Mouse (Mus musculus) spleen, adult 12 weeks (tissue): Measurements from ENCODE around the gene Hist1h3e.
"Not testable (repeated sequence)": the region's sequence is repeated elsewhere in the genome, so short reads cannot be mapped to it uniquely, and the experiment has no call there.

Experiments
- DNase-seq: peaks from one replicate; pipeline ENCODE4 v3.0.0; 2022; ENCODE audit warnings: low spot score

The Hist1h3e gene

GRCm38 (mm10) chr13:23583387-23584068 lies 21.4 kb upstream of the Hist1h3e start:
- DNase-seq, result no peak

DNA sequence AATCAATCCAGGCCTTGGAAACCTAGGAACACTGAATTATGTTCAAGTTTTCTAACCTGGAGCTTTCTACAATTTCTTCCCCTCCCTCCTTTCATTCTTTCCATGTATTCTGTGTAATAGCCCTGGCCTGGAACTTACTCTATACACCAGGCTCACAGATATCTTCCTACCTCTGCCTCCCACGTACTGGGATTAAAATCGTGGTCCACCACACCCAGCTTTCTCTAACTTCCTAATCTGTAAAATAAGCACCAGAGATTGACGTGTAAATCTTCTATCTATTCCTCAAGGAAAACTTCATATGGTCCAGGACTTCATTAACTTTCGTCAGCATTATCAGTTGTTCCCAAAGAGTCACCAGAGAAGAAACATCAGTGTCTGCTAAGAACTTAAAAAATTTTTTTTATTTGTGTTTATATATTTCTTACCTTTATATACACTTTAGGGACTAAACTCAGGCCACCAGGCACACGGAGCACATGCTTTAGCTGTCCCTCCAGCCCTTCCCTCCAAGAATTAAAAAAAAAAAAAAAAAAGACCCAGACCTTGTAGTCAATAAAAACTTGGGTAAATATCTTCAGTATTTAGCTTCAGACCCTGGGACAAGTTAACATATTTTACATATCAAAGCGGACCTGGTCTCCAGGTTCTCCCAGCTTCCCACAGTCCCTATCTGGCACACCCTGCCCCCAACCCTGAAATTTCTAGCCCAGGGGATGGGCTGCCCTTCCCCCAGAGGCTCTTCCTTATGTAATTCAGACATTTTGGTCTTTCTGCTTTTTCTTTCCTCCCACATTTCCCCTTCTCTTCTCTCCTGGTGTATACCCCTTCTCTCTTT lies 20.3 kb upstream of the Hist1h3e start:
- no peak for DNase-seq

DNA sequence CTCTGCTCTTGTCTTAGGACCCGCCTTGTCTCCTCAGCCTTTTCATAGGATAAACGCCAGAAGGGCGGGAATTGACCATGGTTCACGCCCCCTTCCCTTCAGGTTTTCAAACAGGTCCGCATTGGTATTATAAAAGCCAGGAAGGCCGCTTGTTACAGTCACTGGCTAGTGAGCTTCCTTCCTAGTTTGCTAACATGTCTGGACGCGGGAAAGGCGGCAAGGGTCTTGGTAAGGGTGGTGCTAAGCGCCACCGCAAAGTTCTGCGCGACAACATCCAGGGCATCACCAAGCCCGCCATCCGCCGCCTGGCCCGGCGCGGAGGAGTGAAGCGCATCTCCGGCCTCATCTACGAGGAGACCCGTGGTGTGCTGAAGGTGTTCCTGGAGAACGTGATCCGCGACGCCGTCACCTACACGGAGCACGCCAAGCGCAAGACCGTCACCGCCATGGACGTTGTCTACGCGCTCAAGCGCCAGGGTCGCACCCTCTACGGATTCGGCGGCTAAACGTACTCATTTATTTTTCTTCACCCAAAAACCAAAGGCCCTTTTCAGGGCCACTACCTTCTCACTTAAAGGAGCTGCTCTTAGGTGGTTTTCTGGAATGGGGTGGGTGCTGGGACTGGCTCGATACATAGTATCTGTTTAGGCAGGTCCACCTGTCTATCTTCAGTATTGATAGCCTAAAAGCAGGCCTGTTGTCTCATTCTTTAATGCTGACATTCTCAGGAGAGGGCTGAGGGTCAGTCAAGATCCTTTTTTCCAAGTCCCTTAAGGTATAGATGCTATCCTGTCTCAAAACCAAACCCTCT lies 19.4 kb upstream of the Hist1h3e start, which contains the start of gene Hist1h4d:
Hist1h4d (plus strand) TSS at position 191 of the 811 bp plus-strand sequence.
- peak; percentile 97 for DNase-seq

GRCm38 (mm10) chr13:23577835-23578234 lies 15.7 kb upstream of the Hist1h3e start:
- no peak for DNase-seq

DNA sequence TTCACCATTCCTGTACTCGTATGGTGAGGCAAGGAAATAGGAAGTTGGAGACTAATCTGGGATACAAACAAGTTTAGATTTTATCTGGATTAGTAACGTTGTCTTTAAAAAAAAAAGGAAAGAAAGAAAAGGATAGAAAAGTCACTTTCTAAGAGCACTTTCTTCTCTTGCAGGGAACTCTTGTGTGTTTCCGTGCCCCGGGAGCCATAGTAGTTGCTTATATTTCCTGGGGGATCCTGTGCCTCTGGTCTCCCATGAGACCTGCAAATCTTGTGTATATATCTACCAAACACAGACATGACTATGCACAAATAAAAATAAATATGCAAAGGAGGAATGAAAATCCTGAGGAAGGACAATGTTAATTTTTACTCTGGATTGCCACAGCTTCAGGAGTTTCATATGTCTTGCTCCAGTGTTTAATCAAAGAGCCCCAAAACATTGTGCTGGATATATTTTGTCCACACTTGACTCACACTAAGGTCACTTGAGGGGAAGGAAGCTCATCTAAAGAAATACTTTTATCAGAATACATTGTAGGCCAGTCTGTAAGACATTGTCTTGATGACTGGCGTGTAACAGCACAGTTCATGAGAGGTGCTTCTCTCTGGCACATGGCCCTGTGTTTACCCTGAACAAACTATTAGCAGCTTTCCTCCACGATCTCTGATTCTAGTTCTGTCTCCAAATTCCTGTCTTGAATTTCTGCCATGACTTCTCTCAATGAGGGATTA lies 14.9 kb upstream of the Hist1h3e start:
- no peak for DNase-seq

- DNase-seq, result no peak
Measured at GRCm38 (mm10) chr13:23576351-23576881, 14.2 kb upstream of the Hist1h3e start.

DNA sequence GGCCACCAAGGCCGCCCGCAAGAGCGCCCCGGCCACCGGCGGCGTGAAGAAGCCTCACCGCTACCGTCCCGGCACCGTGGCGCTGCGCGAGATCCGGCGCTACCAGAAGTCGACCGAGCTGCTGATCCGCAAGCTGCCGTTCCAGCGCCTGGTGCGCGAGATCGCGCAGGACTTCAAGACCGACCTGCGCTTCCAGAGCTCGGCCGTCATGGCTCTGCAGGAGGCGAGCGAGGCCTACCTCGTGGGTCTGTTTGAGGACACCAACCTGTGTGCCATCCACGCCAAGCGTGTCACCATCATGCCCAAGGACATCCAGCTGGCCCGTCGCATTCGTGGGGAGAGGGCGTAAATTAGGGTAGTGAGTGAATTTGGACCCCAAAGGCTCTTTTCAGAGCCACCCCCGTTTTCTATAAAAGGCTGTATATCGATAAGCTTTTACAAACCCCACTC lies 13.7 kb upstream of the Hist1h3e start:
- not testable (repeated sequence) for DNase-seq

- DNase-seq, result peak; percentile 76
Measured at GRCm38 (mm10) chr13:23575271-23575851, 13.2 kb upstream of the Hist1h3e start, which contains the start of gene Hist1h3d. TSS of gene Hist1h3d (plus strand) at chr13:23575763.

- not testable (repeated sequence) for DNase-seq
Measured at GRCm38 (mm10) chr13:23574546-23575170, 12.5 kb upstream of the Hist1h3e start.

DNA sequence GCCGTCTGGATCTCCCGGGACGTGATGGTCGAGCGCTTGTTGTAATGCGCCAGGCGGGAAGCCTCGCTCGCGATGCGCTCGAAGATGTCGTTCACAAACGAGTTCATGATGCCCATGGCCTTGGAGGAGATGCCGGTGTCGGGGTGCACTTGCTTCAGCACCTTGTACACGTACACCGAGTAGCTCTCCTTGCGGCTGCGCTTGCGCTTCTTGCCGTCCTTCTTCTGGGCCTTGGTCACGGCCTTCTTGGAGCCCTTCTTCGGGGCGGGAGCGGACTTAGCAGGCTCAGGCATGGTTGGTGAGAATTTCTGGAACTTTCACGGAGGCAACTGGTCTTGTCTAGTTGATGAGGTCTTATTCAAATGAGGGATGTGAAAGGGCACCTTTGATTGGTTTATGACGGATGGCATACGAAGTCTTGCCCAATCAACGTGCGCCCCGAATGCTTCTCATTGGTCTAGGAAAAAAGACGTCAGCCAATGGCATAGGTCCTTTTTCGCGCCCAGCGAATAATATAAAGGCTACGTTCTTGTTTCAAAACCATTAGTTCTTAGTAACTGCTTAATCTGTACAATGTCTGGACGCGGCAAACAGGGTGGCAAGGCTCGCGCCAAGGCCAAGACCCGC lies 11.8 kb upstream of the Hist1h3e start, which contains the start of the genes Hist1h2bf and Hist1h2ad:
Hist1h2bf (minus strand) TSS at position 299 of the 627 bp plus-strand sequence.
Hist1h2ad (plus strand) TSS at position 484 of the 627 bp plus-strand sequence.
- peak; percentile 85 for DNase-seq

DNA sequence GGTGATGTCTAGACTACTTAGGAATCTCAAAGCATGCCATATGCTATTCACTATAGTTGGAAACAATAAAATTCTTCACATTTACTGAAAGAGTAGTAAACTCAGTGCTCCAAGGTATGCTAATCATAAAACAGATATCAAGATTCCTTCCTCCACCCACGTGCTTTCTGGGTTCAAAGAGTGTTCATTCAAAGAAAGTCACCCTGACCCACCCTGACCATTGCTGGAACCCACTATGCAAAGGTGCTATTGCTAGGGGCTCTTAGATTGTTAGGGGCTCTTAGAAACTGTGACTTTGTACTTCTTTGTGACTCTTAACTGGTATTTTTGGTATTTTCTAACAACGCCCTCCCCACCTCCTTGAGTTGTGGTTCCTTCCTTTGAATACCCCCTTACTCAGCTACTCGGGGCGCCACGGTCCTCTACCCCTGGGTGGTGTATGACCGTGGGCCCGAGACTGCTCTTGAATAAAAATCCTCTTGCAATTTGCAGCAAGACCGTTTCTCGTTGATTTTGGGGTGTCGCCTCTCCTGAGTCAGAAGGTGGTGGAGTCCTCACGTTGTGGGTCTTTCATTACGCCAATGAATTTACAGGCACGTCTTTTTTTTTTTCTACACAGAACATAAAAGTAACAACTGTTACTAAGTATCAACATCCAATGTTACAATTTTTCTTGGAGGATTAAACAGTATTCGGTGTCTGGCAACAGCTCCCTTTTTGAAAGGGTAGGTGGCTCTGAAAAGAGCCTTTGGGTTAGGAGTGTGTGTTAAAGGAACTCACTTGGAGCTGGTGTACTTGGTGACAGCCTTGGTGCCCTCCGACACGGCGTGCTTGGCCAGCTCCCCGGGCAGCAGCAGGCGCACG lies 11.1 kb upstream of the Hist1h3e start:
- not testable (repeated sequence) for DNase-seq

DNA sequence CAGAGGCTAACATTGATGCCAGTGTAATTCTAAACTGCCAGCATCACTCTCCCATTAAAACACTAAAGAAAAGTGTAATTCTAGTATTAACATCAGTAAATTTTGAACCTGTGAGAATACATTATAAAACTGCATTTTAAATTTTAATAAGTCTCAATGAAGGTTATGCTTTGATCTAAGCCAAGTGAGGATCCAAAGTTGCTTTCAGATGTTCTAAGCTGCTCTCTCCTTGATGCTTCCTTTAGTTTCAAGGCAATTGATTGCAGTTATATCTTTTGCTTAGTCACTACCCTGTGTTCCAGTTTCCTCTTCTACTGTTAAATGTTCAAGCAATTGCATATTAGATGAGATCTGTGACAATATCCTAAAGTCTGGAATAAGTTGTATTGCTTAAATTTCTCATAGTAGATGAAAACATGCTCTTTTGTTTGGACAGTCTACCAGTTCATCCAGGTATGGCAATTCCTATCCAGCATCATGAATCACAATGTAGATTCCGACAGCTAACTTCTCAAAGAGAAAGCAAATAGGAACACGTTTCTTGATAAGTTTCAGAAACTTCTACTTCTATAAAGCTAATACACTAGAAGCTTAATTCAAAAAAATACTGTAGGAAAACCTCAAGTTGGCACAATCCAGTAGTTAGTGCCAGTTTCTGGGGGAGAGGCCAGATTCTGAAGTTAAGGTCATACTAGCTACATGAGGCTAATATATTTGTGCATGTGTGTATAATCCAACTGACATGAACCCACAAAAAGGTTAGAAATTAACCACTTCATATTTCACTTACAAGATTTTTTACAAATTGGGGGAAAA lies 10.3 kb upstream of the Hist1h3e start:
- no peak for DNase-seq

DNA sequence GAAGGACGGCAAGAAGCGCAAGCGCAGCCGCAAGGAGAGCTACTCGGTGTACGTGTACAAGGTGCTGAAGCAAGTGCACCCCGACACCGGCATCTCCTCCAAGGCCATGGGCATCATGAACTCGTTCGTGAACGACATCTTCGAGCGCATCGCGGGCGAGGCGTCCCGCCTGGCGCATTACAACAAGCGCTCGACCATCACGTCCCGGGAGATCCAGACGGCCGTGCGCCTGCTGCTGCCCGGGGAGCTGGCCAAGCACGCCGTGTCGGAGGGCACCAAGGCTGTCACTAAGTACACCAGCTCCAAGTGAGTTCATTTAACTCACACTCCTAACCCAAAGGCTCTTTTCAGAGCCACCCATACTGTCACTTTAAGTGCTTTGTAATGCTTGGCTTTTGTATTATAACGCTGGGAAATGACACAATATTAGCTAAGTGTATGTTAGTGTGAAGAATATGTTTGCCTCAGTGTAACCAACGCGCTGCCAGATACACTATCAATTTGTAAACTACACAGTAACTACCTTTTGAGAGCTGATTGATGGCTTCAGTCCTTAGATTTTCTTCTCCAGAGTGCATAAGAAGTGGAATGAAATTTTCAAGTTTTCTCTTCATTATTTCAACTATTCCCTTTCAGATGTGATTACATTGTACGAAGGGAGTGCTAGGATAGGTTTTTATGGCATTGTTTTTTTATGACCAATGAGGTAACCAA lies 9.5 kb upstream of the Hist1h3e start:
- DNase-seq, result not testable (repeated sequence)

DNA sequence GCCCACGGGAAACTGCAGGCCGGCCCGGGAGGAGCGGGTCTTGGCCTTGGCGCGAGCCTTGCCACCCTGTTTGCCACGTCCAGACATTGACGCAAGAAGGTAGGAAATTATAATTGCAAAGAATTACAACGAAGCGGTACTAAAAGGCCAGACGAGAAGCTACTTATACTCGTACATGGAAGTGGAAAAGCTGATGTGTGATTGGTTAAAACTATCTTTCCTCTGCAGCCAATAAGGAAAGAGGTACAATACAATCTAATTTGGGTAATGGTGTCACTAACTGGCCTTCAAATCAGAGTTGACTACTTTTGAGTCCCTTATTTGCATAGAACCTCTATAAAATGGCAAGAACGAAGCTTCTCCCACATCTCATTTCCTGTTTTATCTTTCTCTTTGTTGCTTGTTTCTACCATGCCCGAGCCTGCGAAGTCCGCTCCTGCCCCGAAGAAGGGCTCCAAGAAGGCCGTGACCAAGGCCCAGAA lies 8.9 kb upstream of the Hist1h3e start, which contains the start of the genes Hist1h2ae and Hist1h2bg:
Hist1h2ae (minus strand) TSS at position 199 of the 482 bp plus-strand sequence.
Hist1h2bg (plus strand) TSS at position 375 of the 482 bp plus-strand sequence.
- peak; percentile 81 for DNase-seq

- DNase-seq, result not testable (repeated sequence)
Measured at GRCm38 (mm10) chr13:23570261-23571021, 8.3 kb upstream of the Hist1h3e start.

DNA sequence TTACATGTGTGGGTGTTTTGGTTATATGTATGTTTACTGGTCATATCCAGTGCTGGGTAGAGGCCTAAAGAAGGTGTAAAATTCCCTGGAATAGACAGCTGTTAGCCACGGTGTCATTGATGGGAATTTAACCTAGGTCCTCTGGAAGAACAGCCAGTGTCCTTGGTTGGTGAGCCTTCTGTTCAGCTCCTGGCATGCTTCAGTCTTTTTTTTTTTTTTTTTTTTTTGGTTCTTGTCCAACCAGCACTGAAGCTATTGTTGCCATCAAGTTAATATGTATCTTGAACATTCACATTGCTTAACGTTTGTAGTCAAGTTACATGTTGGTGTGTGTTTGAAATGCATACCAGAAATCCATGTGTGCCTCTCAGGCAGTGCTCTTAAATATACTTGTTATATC lies 2.3 kb upstream of the Hist1h3e start:
- DNase-seq, result no peak
